Mouse (Mus musculus) spleen, postnatal 10 days (tissue): ENCODE measurements around the gene Adap2.
A peak's percentile ranks its signal among the peaks of the same experiment; 100 is the strongest.
"Not testable (repeated sequence)": the region's sequence is repeated elsewhere in the genome, so short reads cannot be mapped to it uniquely, and the experiment has no call there.

Source experiments
- DNase-seq, 2 experiments: peaks; one replicate each; pipeline ENCODE4 v3.0.0; 2021 to 2022; ENCODE audit warnings: low spot score in 2 of 2

Gene Adap2

GRCm38 (mm10) chr11:80159018-80159417 is 5.1 kb downstream of the Adap2 start:
- DNase-seq: no peak

- no peak for DNase-seq
These were observed 7.1 kb downstream of the Adap2 start for GRCm38 (mm10) chr11:80161041-80161440.

GRCm38 (mm10) chr11:80163362-80164116 is 9.6 kb downstream of the Adap2 start:
- DNase-seq: no peak

- DNase-seq: no peak
These were observed 10.3 kb downstream of the Adap2 start for GRCm38 (mm10) chr11:80164224-80164623.

- DNase-seq: no peak
These were observed 14.2 kb downstream of the Adap2 start for GRCm38 (mm10) chr11:80168121-80168520.

GRCm38 (mm10) chr11:80168611-80169249 is 14.8 kb downstream of the Adap2 start:
- peak in 1 of 2 experiments; percentile 19 for DNase-seq

- DNase-seq: no peak
These were observed 15.7 kb downstream of the Adap2 start for GRCm38 (mm10) chr11:80169629-80170028.

- no peak for DNase-seq
These were observed 16.4 kb downstream of the Adap2 start for GRCm38 (mm10) chr11:80170351-80170750.

- no peak for DNase-seq
These were observed 18.0 kb downstream of the Adap2 start for GRCm38 (mm10) chr11:80171884-80172283.

GRCm38 (mm10) chr11:80173963-80174670 is 20.2 kb downstream of the Adap2 start:
- no peak for DNase-seq

GRCm38 (mm10) chr11:80176911-80177895 is 23.3 kb downstream of the Adap2 start:
- DNase-seq: no peak

- no peak for DNase-seq
These were observed 24.4 kb downstream of the Adap2 start for GRCm38 (mm10) chr11:80178316-80178715.

- no peak for DNase-seq
These were observed 27.3 kb downstream of the Adap2 start for GRCm38 (mm10) chr11:80181021-80181749.

- not testable (repeated sequence) for DNase-seq
These were observed 29.3 kb downstream of the Adap2 start for GRCm38 (mm10) chr11:80183054-80183704.

- DNase-seq: peak; percentile 73 to 89
These were observed 29.9 kb downstream of the Adap2 start, which contains the start of gene Rnf135 for GRCm38 (mm10) chr11:80183705-80184255. Gene Rnf135, plus strand, starts transcription at chr11:80183851.

- no peak for DNase-seq
These were observed 30.7 kb downstream of the Adap2 start for GRCm38 (mm10) chr11:80184531-80185071.

GRCm38 (mm10) chr11:80185441-80185976 is 31.6 kb downstream of the Adap2 start:
- DNase-seq: not testable (repeated sequence)

GRCm38 (mm10) chr11:80190280-80190679 is 36.4 kb downstream of the Adap2 start:
- DNase-seq: no peak

GRCm38 (mm10) chr11:80193827-80194226 is 39.9 kb downstream of the Adap2 start:
- peak in 1 of 2 experiments; percentile 34 for DNase-seq
